Mouse (Mus musculus) bone marrow macrophage, adult 2 months (primary cell): ENCODE data around the gene Rrp36. TPM values are rescaled to one million over a fixed set of nuclear protein-coding genes. Genes with fewer than 3 reads are reported as not detected.

ENCODE experiments used
- H3K27ac ChIP-seq: 2 replicates; pipeline ENCODE4 v1.5.1; 2012; ENCODE audit warnings: low read depth, low read length; ENCODE audit not compliant: insufficient read depth
- H3K4me1 ChIP-seq: 2 replicates; pipeline ENCODE4 v1.6.1; 2012; ENCODE audit warnings: low read length; ENCODE audit not compliant: control insufficient read depth, insufficient read depth
- H3K4me3 ChIP-seq: 2 replicates; pipeline ENCODE4 v1.5.1; 2012; ENCODE audit warnings: mild to moderate bottlenecking, low read length, moderate library complexity; ENCODE audit not compliant: insufficient read depth
- CTCF ChIP-seq: IDR thresholded peaks from 2 replicates; pipeline ENCODE4 v1.5.1; 2012; ENCODE audit warnings: low read depth, mild to moderate bottlenecking, low read length, moderate library complexity
- POLR2A ChIP-seq: IDR thresholded peaks from 2 replicates; pipeline ENCODE4 v1.6.1; 2012; ENCODE audit warnings: mild to moderate bottlenecking, low read depth, low read length, borderline replicate concordance
- polyA plus RNA-seq: library from polyadenylated mRNA; stranded (reverse); fragments of >200 nt; gene quantifications from 2 replicates; pipeline ENCODE4 v1.2.4, GENCODE M21; 2012; ENCODE audit not compliant: missing spikeins, insufficient read depth, insufficient read length

Gene Rrp36
- polyA plus RNA-seq, 1 experiment: 27.7 TPM

- Histone ChIP-seq H3K4me3 (no peak overlapping the region), H3K4me1 (peaks cover 18% of the 10 kb centered on the region), H3K27ac (no peak overlapping the region)
- TF ChIP-seq CTCF (no peak), POLR2A (no peak)
Observed at GRCm38 (mm10) chr17:46619683-46620357, 54.3 kb downstream of the Rrp36 start.

GRCm38 (mm10) chr17:46618769-46619682 is 55.1 kb downstream of the Rrp36 start:
- Histone ChIP-seq H3K27ac (no peak overlapping the region), H3K4me1 (peaks cover 12% of the 10 kb centered on the region), H3K4me3 (no peak overlapping the region)
- no peak for TF ChIP-seq POLR2A
- no peak for TF ChIP-seq CTCF

DNA sequence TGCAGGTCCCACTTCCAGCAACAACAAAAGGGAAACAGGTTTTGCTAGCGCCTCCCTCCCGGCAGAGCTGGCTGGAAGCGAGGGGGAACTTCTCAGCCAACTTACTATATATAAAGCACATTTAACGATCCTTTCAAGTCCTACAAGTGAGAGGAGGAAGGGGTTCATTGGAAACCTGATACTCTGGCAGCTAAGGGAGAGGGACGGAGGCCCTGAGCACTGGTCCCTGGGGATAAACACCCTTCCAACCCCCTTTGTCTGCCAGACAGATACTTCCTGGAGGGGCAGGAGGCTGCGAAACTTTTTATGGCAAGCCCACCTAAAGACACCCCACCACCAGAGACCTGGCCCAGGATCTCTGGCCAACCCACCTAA is 55.8 kb downstream of the Rrp36 start:
- Histone ChIP-seq H3K4me1 (peaks cover 5% of the 10 kb centered on the region), H3K27ac (no peak overlapping the region), H3K4me3 (no peak overlapping the region)
- no peak for TF ChIP-seq POLR2A
- no peak for TF ChIP-seq CTCF

DNA sequence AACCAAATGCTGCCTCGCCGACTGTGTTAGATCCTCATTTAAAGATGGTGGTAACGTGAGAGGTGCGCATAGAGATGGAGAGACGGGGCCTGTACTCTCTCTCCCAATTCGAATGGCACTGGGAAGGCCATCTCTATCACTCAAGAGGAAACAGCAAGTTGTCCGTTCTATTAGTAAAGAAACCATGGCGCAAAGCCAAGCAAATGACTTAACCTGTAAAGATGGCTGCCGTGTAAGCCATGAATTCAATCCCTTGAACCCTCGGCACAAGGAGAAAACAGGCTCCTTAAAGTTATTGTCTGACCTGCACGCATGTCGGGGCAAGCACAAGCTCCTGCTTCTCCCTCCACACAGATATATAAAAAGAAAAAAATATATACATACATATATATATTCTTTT is 56.4 kb downstream of the Rrp36 start:
- H3K4me3 ChIP-seq: no peak overlapping the region
- H3K4me1 ChIP-seq: peaks cover 2% of the 10 kb centered on the region; the same call in 1 of the 2 replicates
- no peak overlapping the region for H3K27ac ChIP-seq
- TF ChIP-seq CTCF: no peak
- TF ChIP-seq POLR2A: no peak

Other genes with a start within 250 kb of the Rrp36 start
- not detected in 2 replicates for gene Crip3, start 245.4 kb downstream of the Rrp36 start, polyA plus RNA-seq
- gene Slc22a7, start 235.9 kb downstream of the Rrp36 start, polyA plus RNA-seq: not detected in 2 replicates
- gene Ttbk1, start 186.7 kb downstream of the Rrp36 start, polyA plus RNA-seq: not detected in 2 replicates
- 5.7 and 9.0 TPM in 2 replicates for gene Dnph1, start 177.6 kb downstream of the Rrp36 start, polyA plus RNA-seq
- gene Cul9, start 128.0 kb downstream of the Rrp36 start, polyA plus RNA-seq: 27.7 and 46.3 TPM in 2 replicates
- 28.9 and 44.2 TPM in 2 replicates for gene Srf, start 118.2 kb downstream of the Rrp36 start, polyA plus RNA-seq
- 0.43 and 0.56 TPM in 2 replicates for gene Ptk7, start 44.8 kb downstream of the Rrp36 start, polyA plus RNA-seq
- gene Klc4, start 28.3 kb downstream of the Rrp36 start, polyA plus RNA-seq: 45.3 and 48.8 TPM in 2 replicates
- gene Mrpl2, start 28.1 kb downstream of the Rrp36 start, polyA plus RNA-seq: 38.2 and 39.9 TPM in 2 replicates
- gene Cul7, start 24.0 kb downstream of the Rrp36 start, polyA plus RNA-seq: 14.5 and 15.4 TPM in 2 replicates
- gene Mea1, start 4.4 kb upstream of the Rrp36 start, polyA plus RNA-seq: 69.3 and 70.9 TPM in 2 replicates
- 50.3 and 52.9 TPM in 2 replicates for gene Klhdc3, start 6.6 kb upstream of the Rrp36 start, polyA plus RNA-seq
- 34.4 and 38.2 TPM in 2 replicates for gene Ppp2r5d, start 30.8 kb upstream of the Rrp36 start, polyA plus RNA-seq
- gene Pex6, start 37.1 kb upstream of the Rrp36 start, polyA plus RNA-seq: 26.6 and 27.8 TPM in 2 replicates
- 1.2 TPM in 1 of 2 replicates, not detected in the other for gene Gnmt, start 54.8 kb upstream of the Rrp36 start, polyA plus RNA-seq
- 134 and 146 TPM in 2 replicates for gene Cnpy3, start 77.9 kb upstream of the Rrp36 start, polyA plus RNA-seq
- gene Ptcra, start 89.4 kb upstream of the Rrp36 start, polyA plus RNA-seq: not detected in 2 replicates
- 6.1 and 7.2 TPM in 2 replicates for gene 2310039H08Rik, start 98.3 kb upstream of the Rrp36 start, polyA plus RNA-seq
- gene Rpl7l1, start 108.3 kb upstream of the Rrp36 start, polyA plus RNA-seq: 75.3 and 83.5 TPM in 2 replicates
- 11.3 and 11.8 TPM in 2 replicates for gene Bicral, start 184.1 kb upstream of the Rrp36 start, polyA plus RNA-seq
- gene Tbcc, start 216.3 kb upstream of the Rrp36 start, polyA plus RNA-seq: 11.4 and 13.6 TPM in 2 replicates
- not detected in 2 replicates for gene Prph2, start 236.1 kb upstream of the Rrp36 start, polyA plus RNA-seq